Mouse (Mus musculus) limb, embryonic 13.5 days (tissue): ENCODE data around the gene Pfn1. TPM values are rescaled to one million over a fixed set of nuclear protein-coding genes. Genes with fewer than 3 reads are reported as not detected.

Experiments used
- polyA plus RNA-seq: library from polyadenylated mRNA; unstranded; fragments of >200 nt; fragmentation: Nextera tagmentation; extraction: Ambion mirVana; gene quantifications from 2 replicates; pipeline ENCODE4 v1.2.1, GENCODE M21; 2015

Pfn1 gene
- polyA plus RNA-seq, 1 experiment from 2014 or later: 1,674 TPM

Other genes with a start within 250 kb of the Pfn1 start
- gene Pelp1, start 244.6 kb downstream of the Pfn1 start, polyA plus RNA-seq: 40.0 and 41.8 TPM in 2 replicates
- 22.8 and 24.1 TPM in 2 replicates for gene Arrb2, start 222.0 kb downstream of the Pfn1 start, polyA plus RNA-seq
- gene Med11, start 202.7 kb downstream of the Pfn1 start, polyA plus RNA-seq: 42.4 and 45.9 TPM in 2 replicates
- 0.62 and 0.75 TPM in 2 replicates for gene Zmynd15, start 195.2 kb downstream of the Pfn1 start, polyA plus RNA-seq
- gene Cxcl16, start 194.7 kb downstream of the Pfn1 start, polyA plus RNA-seq: 2.7 and 3.9 TPM in 2 replicates
- 0.29 and 0.74 TPM in 2 replicates for gene Tm4sf5, start 149.4 kb downstream of the Pfn1 start, polyA plus RNA-seq
- 0.31 and 0.41 TPM in 2 replicates for gene Vmo1, start 140.0 kb downstream of the Pfn1 start, polyA plus RNA-seq
- 0.43 and 0.92 TPM in 2 replicates for gene Gltpd2, start 135.4 kb downstream of the Pfn1 start, polyA plus RNA-seq
- 828 and 869 TPM in 2 replicates for gene Psmb6, start 129.3 kb downstream of the Pfn1 start, polyA plus RNA-seq
- not detected in 2 replicates for gene Gm40193, start 121.7 kb downstream of the Pfn1 start, polyA plus RNA-seq
- gene Pld2, start 114.6 kb downstream of the Pfn1 start, polyA plus RNA-seq: 4.5 and 5.7 TPM in 2 replicates
- 14.1 and 15.5 TPM in 2 replicates for gene Mink1, start 91.8 kb downstream of the Pfn1 start, polyA plus RNA-seq
- gene 4930544D05Rik, start 38.8 kb downstream of the Pfn1 start, polyA plus RNA-seq: not detected in 2 replicates
- gene Chrne, start 35.4 kb downstream of the Pfn1 start, polyA plus RNA-seq: not detected in 2 replicates
- 0.18 and 0.22 TPM in 2 replicates for gene Gp1ba, start 15.5 kb downstream of the Pfn1 start, polyA plus RNA-seq
- 120 and 129 TPM in 2 replicates for gene Rnf167, start 7.4 kb downstream of the Pfn1 start, polyA plus RNA-seq
- gene Slc25a11, start 7.2 kb downstream of the Pfn1 start, polyA plus RNA-seq: 165 and 173 TPM in 2 replicates
- gene Eno3, start 2.6 kb upstream of the Pfn1 start, polyA plus RNA-seq: 52.3 and 57.1 TPM in 2 replicates
- gene Spag7, start 14.8 kb upstream of the Pfn1 start, polyA plus RNA-seq: 159 and 165 TPM in 2 replicates
- 11.8 and 15.1 TPM in 2 replicates for gene Camta2, start 33.5 kb upstream of the Pfn1 start, polyA plus RNA-seq
- gene Inca1, start 45.5 kb upstream of the Pfn1 start, polyA plus RNA-seq: 1.6 and 1.8 TPM in 2 replicates
- gene Kif1c, start 45.9 kb upstream of the Pfn1 start, polyA plus RNA-seq: 3.4 and 3.6 TPM in 2 replicates
- 6.8 TPM in 2 replicates for gene Zfp3, start 109.6 kb upstream of the Pfn1 start, polyA plus RNA-seq
- 0.22 and 0.23 TPM in 2 replicates for gene Scimp, start 157.9 kb upstream of the Pfn1 start, polyA plus RNA-seq
- gene Rabep1, start 190.1 kb upstream of the Pfn1 start, polyA plus RNA-seq: 38.5 and 39.7 TPM in 2 replicates